Mouse (Mus musculus): Measurements from ENCODE around the gene Pnpla7. TPM values are rescaled to one million over a fixed set of nuclear protein-coding genes. Genes with fewer than 3 reads are reported as not detected.

Pnpla7 gene
- total RNA-seq, 2 experiments from 2014 or later, result 34.9 to 45.5 TPM

GRCm38 (mm10) chr2:25066552-25066951 lies 90.7 kb downstream of the Pnpla7 start:
- DNase-seq (ENCODE audit: low spot score), result no peak

GRCm38 (mm10) chr2:25069537-25069936 lies 93.7 kb downstream of the Pnpla7 start:
- DNase-seq (ENCODE audit: low spot score), result no peak

GRCm38 (mm10) chr2:25072398-25072797 lies 96.6 kb downstream of the Pnpla7 start:
- no peak for DNase-seq (ENCODE audit: low spot score)

- DNase-seq (ENCODE audit: low spot score), result peak; percentile 27
Measured at GRCm38 (mm10) chr2:25075506-25075905, 99.7 kb downstream of the Pnpla7 start.

- DNase-seq (ENCODE audit: low spot score), result no peak
Measured at GRCm38 (mm10) chr2:25078967-25079366, 103.1 kb downstream of the Pnpla7 start.

GRCm38 (mm10) chr2:25080076-25080475 lies 104.2 kb downstream of the Pnpla7 start, which contains the start of gene Entpd8:
Gene Entpd8, plus strand, starts transcription at chr2:25080304.
- no peak for DNase-seq (ENCODE audit: low spot score)

- DNase-seq (ENCODE audit: low spot score), result no peak
Measured at GRCm38 (mm10) chr2:25083697-25084096, 107.9 kb downstream of the Pnpla7 start.

- no peak for DNase-seq (ENCODE audit: low spot score)
Measured at GRCm38 (mm10) chr2:25085571-25085970, 109.7 kb downstream of the Pnpla7 start.

GRCm38 (mm10) chr2:25087842-25088241 lies 112.0 kb downstream of the Pnpla7 start:
- DNase-seq (ENCODE audit: low spot score), result no peak

- DNase-seq (ENCODE audit: low spot score), result no peak
Measured at GRCm38 (mm10) chr2:25088636-25089035, 112.8 kb downstream of the Pnpla7 start.

GRCm38 (mm10) chr2:25094785-25095108 lies 118.9 kb downstream of the Pnpla7 start:
- no peak for DNase-seq (ENCODE audit: low spot score)

GRCm38 (mm10) chr2:25095109-25095850 lies 119.4 kb downstream of the Pnpla7 start, which contains the start of gene Noxa1:
Gene Noxa1, minus strand, starts transcription at chr2:25095149.
- no peak for DNase-seq (ENCODE audit: low spot score)

- DNase-seq (ENCODE audit: low spot score), result no peak
Measured at GRCm38 (mm10) chr2:25098005-25098615, 122.3 kb downstream of the Pnpla7 start.

- DNase-seq (ENCODE audit: low spot score), result no peak
Measured at GRCm38 (mm10) chr2:25098956-25099355, 123.1 kb downstream of the Pnpla7 start.

GRCm38 (mm10) chr2:25099703-25100102 lies 123.9 kb downstream of the Pnpla7 start:
- DNase-seq (ENCODE audit: low spot score), result no peak

Small RNA genes within 50 kb of the gene (microRNA-seq; reads per million reads assigned to microRNA genes)
- gene Gm22875 (not detected), gene Gm24328 (not detected), gene Mir7664 (not detected)

Other genes starting within 250 kb of the Pnpla7 start
- not detected for gene Cacna1b, start 212.9 kb upstream of the Pnpla7 start, total RNA-seq (2021)
- gene Ehmt1, start 56.4 kb upstream of the Pnpla7 start, total RNA-seq (2021), result 10 to 100 TPM; 19.2 to 21.5 TPM
- gene Arrdc1, start 40.8 kb upstream of the Pnpla7 start, total RNA-seq (2021), result 1 to 10 TPM; 2.7 to 3.2 TPM
- gene Zmynd19, start 26.2 kb upstream of the Pnpla7 start, total RNA-seq (2021), result 10 to 100 TPM; 18.3 to 20.3 TPM
- gene Dph7, start 13.6 kb upstream of the Pnpla7 start, total RNA-seq (2021), result 1 to 10 TPM; 2.7 to 3.8 TPM
- gene Mrpl41, start 935 bp upstream of the Pnpla7 start, total RNA-seq (2021), result 10 to 100 TPM; 38.1 TPM
- gene Nsmf, start 78.3 kb downstream of the Pnpla7 start, total RNA-seq (2021), result 10 to 100 TPM in 1 of 2 experiments, 1 to 10 TPM in 1; 8.8 to 10.5 TPM
- not detected for gene Entpd8, start 104.3 kb downstream of the Pnpla7 start, total RNA-seq (2021)
- gene Noxa1, start 119.1 kb downstream of the Pnpla7 start, total RNA-seq (2021), result not detected
- 1 to 10 TPM; 3.4 to 8.6 TPM for gene Nrarp, start 204.7 kb downstream of the Pnpla7 start, total RNA-seq (2021)
- 1 to 10 TPM in 1 of 2 experiments, under 1 TPM in 1; 0.84 to 1.2 TPM for gene Tor4a, start 220.9 kb downstream of the Pnpla7 start, total RNA-seq (2021)
- gene Nelfb, start 235.5 kb downstream of the Pnpla7 start, total RNA-seq (2021), result 10 to 100 TPM; 18.8 to 21.3 TPM
- not detected for gene Stpg3, start 238.6 kb downstream of the Pnpla7 start, total RNA-seq (2021)
- gene Fam166a, start 242.7 kb downstream of the Pnpla7 start, total RNA-seq (2021), result not detected
- 100 to 1,000 TPM; 224 to 228 TPM for gene Tubb4b, start 248.7 kb downstream of the Pnpla7 start, total RNA-seq (2021)

Data from gastrocnemius, adult 18-20 months (tissue).